Mouse (Mus musculus) left cerebral cortex, adult 18-20 months (tissue): ENCODE data around the gene Eva1a. TPM values are rescaled to one million over a fixed set of nuclear protein-coding genes. Genes with fewer than 3 reads are reported as not detected.

Experiments
- DNase-seq, 2 experiments: peaks; one replicate each; pipeline ENCODE4 v3.0.0; 2021 to 2022; ENCODE audit warnings: low spot score in 2 of 2, mixed read lengths in 1 of 2
- total RNA-seq, 2 experiments: library from RNA; stranded (reverse); gene quantifications; 2 replicates each; pipeline ENCODE4 v1.2.3; 2021

The Eva1a gene
- total RNA-seq, 2 experiments from 2014 or later = 10.4 to 11.5 TPM

DNA sequence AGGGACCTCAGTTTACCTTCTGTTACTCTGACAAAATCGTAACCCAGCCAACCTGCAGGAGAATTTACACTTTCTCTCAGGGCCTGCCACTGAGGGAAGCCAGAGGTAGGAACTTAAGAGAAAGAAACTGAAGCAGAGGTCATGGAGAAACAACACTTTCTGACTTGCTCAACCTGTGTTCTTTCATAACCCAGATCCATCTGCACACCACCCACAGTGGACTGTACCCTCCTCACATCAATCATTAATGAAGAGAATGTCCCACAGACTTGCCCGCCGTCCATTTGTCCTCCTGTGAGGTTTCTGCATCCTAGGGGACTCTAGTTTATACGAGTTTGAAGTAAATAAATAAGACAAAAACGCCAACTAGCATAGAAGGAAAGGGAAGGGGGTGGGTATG lies 24.4 kb downstream of the Eva1a start:
- no peak for DNase-seq

DNA sequence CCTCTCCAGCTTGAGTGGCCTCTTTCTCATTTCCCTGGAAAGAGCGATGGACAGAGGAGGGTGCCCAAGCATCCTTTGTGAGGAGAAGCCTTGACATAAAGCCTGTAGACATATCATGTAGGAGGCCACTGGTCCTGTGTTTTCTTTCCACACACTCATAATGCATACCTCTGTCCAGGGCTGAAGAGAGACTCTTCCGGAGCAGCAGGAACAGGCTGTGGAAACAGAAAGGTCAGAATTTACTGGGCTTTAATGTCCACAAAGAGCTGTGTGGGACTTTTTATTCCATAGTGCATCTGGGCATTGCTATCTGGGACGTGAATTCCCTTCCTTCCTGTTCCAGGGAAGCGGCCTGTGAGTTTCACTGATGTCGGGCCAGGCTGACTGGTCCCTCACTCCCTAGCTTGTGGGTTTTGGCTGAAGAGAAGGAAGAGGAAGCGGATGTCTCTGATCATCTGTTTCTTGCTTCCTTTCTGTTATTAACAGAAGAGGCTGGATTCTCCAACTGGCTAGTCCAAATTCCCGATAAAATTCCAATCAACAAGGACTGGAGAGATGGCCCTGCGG lies 25.8 kb downstream of the Eva1a start:
- no peak for DNase-seq

DNA sequence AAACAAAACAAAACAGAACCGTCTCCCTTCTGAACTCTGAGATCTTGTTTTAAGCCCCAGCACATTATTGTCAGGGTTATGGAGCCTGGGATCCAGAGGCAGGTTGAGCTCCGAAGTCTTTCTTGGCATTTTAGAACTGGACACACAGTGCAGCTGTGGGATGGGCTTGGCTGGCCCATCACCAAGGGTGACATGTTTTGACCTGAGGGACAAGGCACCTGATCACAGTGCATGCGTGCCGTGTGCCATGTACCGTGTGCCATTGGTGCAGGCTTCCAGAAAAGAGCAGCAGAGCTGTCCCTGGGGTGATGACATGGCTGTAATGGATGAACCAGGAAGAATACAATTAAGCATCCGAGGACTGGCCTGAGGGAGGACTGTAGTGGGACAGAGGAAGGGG lies 29.6 kb downstream of the Eva1a start:
- no peak for DNase-seq

DNA sequence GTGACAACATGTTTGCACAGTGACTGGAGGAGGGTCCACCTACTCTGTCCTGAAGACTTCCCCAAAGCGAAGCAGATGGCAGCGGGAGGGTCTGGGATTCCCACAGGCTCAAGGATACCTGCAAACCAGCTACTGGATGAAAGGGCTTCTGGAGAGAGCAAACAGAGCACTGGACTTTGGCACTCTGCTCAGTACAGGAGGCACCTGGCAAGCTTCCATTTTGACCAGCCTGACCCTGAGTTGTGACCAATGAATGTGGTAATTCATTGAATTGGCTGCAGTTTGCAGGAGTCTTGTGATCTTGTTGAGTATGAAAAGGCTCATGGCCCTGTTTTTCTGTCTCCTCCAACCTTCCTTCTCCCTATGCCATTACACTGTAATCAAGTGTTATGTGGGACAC lies 32.2 kb downstream of the Eva1a start:
- peak in 1 of 2 experiments; percentile 10 for DNase-seq

DNA sequence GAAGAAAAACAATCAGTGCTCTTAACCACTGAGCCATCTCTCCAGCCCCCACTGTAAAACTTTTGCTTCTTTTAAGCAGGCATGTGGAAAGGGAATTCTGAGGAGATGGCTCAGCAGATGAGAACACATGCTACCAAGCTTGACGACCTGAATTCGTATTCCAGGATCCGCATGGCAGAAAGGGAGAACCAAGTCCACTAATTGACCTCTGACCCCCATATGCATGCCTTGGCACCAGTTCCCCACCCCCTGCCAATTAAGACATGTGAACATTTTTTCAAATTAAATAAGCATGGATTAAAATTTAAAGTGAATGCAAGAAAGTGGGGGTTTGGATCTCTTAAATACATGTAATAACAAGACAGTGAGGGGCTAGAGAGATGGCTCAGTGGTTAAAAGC lies 32.7 kb downstream of the Eva1a start:
- DNase-seq = no peak

- DNase-seq = no peak
These were observed 35.5 kb downstream of the Eva1a start for GRCm38 (mm10) chr6:82076364-82076763.

DNA sequence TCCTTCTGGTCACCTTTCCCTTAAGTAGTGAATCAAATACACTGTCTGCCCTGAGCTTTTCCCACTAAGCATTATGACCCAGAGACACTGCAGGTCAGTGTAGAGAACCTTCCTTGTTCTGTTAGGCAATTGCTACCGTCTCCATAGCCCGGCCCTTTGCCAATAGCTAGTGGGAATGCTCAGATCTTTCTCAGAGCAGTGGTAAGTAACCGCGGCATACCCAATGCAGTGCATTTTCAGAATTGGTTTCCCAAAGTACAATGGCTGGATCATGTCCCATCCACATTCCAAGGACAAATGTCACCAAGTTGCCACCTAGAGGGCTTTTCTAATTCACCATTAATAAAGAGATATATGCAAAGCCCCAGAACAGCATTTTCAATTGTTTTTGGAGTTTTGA lies 38.0 kb downstream of the Eva1a start:
- DNase-seq = no peak

- no peak for DNase-seq
These were observed 42.8 kb downstream of the Eva1a start for GRCm38 (mm10) chr6:82083655-82084054.

- DNase-seq = no peak
These were observed 43.4 kb downstream of the Eva1a start for GRCm38 (mm10) chr6:82084235-82084634.

DNA sequence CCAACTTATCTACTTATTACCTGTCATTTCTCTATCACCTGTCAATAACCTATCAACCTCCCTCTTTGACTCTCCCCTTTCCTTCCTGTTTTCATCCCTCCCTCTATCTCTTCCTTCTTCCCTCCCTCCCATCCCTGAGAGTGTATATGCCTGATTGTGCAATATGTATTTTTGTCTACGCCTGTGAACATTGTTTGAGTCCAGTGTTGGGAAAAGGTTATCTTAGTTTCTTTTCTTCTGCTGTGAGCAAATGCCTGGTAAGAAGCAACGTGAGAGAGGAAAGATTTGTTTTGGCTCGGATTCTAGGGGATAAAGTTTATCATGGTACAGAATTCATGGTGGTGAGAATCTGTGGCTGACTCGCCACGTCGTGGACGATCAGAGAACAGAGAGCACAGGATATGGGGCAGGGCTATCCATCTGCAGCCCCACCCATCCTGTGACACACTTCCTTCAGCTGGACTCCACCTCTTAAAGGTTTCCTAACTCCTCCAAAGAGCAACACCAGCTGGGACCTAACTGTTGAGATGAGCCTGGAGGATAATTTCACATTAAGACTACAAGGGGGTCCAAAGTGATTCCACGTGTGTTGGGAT lies 44.6 kb downstream of the Eva1a start:
- DNase-seq = no peak

GRCm38 (mm10) chr6:82088133-82088532 lies 47.3 kb downstream of the Eva1a start:
- no peak for DNase-seq

GRCm38 (mm10) chr6:82091773-82092172 lies 50.9 kb downstream of the Eva1a start:
- peak in 1 of 2 experiments; percentile 4 for DNase-seq

GRCm38 (mm10) chr6:82097705-82098104 lies 56.9 kb downstream of the Eva1a start:
- no peak for DNase-seq

DNA sequence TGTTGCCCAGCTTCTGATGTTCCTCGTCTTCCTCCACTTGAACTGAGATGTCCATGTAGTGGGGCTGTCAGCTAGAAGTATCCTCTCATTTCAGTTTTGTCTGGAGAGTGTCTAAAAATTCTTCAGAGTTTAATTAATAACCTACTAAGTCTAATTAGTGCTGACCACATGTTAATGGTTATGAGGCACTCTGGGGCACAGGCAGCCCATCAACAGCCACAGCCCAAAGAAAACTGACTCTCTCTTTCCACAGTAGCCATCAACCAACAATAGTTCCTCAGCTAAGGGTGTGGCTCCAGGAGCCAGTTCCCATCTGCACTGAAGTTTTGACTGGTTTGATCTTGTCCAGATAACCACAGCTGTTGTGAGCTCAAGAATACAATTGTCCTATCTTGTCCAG lies 57.6 kb downstream of the Eva1a start:
- DNase-seq = no peak

- no peak for DNase-seq
These were observed 69.6 kb downstream of the Eva1a start for GRCm38 (mm10) chr6:82110473-82110872.

GRCm38 (mm10) chr6:82111111-82111510 lies 70.3 kb downstream of the Eva1a start:
- DNase-seq = no peak

DNA sequence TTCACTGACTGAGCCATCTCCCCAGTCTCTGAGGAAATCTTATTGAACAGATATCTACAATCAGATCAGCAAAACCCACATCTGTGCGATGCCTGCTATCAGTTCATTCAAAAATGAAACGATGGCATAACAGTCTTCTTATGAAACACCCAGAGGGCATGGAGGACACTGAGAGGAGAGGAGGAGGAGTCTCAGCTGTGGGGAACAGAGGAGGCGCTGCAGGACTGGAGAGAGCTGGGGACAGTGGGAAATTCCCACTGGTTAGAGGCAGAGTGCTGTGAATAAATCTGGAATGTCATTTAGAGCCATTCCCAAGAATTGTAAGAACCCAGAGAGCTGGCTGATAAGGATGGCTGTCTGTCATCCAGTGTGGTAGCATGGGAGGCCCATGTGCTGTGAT lies 70.7 kb downstream of the Eva1a start:
- DNase-seq = no peak

DNA sequence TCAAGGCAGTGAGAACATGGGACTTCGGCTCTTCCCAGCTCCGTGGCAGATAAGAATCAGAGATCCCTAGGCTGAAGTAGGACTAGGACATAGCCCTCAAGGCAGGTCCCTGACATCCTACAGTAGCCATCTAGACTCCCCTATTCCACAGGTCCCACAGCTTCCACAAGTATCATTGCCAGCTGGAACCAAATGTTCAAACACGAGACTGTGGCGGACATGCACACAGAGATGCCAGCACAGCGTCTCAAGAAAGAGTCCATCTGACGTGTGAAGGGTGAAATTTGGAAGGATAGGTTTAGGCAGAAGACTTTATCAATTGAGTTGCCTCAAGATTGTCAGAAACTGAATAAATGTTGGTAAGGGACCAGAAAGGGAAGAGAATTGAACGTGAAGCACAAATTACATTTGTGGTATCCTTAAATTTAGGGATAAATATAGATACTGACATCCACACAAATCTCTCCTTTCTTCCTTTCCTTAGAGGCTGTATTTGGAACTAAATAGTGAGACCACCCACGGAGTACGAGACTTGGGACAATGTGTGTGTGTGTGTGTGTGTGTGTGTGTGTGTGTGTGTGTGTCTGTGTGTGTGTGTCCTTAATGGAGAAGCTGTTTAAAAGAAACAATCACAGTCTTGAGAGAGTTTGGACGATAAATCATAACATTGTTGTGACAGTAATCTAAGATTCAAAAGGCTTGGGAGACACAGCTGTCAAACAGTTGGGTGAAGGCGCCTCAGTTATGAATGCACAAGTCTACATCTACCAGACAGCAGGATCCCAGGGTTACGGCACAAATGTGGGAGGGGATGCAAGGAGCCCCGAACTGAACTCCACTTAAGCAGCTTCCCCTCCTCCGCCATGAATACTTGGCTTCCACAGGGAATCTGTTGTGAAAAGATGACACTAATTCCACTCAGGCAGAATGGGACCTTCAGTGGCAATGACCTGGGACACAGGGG lies 71.6 kb downstream of the Eva1a start:
- no peak for DNase-seq

DNA sequence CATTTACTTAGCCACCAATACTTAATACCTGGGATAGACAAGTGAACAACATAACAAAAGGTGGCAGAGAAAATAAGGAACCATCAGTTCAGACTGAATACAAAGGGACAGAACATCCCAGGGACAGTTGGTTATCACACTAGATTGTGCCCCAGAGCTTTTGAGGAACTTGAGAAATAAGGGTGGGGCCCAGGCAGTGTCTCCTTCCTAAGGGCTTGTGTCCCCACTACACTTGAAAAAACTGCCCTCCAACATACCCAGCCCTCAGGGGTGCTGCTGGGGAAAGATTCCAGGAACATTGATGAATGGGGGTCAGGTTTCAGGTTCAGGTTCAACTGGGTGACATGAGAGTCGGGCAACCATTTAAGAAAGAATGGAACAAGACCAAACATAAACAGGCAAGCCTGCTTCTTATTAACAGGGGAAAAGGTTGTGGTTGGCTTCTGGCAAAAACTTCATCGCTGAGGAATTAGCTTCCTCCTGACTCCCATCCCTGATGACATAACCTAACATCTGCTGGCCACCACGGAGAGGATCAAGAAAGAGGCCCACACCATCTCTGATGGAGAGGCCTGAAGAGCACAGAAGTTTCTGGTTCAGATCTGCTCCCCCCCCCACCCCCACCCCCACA lies 74.6 kb downstream of the Eva1a start:
- no peak for DNase-seq

DNA sequence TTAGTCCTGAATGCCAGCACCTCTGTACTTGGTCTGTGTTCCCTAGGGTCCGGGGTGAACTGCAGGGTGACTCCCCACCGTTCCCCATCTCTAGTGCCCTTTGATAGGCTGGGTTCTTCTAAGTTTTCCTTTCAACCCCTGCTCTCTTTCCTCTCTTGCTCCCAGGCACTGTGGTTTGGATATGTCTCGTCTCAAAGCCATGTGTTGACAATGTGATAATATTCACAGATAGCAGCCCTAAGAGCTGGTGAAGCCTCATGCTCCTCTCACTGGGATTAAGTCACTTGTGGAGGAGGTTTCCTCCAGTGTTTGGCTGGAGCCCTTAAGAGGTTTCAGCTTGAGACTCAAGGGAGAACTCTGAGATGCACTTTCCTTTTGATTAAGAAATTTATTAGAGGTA lies 75.3 kb downstream of the Eva1a start:
- no peak for DNase-seq

GRCm38 (mm10) chr6:82117871-82118270 lies 77.0 kb downstream of the Eva1a start:
- DNase-seq = no peak
